Mouse (Mus musculus): ENCODE results near the gene C130032M10Rik.

Gene C130032M10Rik

DNA sequence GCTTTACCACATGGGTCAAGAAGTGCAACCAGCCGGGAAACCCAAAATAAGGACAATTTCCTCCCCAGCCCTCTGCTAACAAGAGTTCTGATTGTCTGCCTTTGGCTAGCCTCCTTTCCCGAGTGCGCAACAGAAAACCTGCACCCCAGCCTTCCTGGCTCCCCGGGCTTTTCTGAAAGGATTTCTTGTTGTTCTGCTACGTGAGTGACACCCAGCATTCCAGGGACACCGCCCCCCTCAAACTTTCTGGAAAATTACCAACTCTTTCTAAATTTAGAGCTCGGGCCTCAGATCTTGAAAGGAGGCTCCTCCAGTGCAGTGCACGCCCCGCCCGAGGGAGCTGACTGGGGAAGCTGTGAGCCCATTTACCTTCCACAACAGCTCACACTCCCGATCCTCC, at the start of gene C130032M10Rik:
TSS of gene C130032M10Rik (plus strand) at position 334 of the 400 bp plus-strand sequence.
- DNase-seq = no peak

DNA sequence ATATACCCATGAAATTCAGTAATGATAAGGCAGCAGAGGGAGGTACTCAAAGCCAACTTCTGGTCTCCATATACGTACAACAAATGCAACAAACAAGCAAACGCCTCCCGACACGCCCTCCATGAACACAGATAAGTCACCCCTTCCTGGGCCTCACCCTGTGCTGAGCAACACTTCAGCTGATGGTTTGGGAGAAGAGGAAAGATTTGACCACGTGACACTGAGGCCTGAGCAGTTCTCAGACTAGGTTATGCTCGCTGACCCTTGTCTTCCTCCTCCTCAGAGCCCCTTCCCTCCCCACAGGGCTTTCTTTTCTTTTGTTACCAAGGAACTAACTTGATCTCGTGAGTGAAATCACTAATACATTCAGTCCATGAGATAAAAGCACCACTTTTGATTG, 48.6 kb upstream of the C130032M10Rik start:
- no peak for DNase-seq

DNA sequence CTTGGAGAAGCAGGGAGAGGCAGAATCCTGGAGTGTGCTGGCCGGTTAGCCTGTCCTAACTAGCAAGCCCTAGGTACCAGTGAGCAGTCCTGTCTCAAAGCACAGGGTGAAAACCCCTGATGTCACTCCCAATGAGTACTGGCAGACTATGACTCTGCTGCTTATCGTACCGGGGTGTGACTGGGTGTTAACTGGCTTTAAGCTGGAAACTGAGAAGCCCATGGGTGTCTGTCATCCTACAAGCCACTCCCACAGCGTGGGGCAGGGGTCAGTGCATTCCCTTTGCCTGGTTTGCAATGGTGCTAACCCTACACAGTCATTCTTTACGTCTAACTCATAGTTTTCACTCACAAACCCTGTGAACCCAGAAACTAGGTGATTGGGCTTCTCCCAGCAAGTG, 47.3 kb upstream of the C130032M10Rik start:
- no peak for DNase-seq

DNA sequence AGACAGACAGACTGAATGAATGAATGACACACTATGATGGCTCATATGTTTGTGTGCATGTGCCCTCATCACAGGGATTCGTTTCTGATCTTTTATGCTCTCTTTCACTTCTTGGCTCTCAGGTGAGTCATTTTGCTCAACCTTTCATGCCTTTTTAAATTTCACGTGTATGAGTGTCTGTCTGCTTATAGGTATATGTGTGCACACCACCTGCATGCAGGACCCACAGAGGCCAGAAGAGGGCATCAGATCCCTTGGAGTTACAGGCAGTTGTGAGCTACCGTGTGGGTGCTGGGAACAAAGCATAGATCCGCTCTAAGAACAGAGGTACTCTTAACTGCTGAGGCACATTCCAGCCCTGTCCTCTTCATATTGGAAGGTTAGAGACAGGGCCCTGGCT, 46.8 kb upstream of the C130032M10Rik start:
- no peak for DNase-seq

DNA sequence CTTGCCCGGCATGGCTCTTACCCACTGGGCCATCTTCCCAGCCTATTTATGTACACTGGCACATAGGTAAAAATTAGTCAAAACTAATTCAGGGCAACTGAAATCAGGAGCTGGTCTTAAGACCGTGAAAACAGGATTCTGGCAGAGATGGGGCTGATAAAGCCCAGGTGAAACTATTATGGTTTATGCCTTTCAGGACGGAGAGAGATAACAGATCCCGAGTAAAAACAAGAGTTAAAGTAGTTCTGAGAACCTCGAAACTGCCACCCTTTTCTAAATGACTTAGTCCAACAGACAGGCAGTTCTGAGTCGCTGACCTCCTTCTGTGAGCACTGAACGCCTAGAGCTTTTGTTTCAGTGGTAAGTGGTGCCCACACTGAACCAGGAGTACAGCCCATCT, 43.6 kb upstream of the C130032M10Rik start:
- no peak for DNase-seq

DNA sequence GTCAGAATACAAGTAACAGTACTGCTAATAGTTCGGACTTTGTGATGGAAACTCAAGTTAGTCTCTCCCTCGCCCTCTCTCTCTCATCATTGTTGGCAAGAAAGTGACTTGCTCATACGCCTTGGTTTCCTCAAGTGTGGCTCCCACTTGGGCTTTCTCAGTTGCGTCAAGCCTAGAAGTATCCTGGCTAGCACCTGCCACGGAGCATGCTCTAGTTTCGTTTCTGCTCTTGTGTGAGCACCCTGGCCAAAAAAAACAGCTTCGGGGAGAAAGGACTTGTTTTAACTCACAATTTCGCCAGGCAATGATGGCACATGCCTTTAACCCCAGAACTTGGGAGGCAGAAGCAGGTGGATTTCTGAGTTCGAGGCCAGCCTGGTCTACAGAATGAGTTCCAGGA, 38.5 kb upstream of the C130032M10Rik start:
- DNase-seq = no peak

DNA sequence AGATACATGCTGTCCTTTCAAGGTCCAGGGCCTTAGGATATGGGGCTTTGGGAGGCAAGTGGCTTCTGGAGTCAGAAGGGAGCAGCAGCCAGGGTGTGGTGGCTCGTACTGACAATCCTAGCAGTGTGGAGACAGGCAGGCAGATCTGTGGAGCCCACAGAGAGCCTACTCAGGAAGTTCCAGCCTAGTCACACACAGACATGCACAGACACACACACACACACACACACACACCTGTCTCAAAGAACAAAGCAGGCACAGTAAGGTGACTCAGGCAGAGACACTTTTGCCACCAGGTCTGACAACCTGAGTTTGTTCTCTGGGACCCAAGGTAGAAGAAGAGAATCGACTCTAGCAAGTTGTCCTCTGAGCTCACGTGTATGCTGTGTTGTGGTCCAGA, 34.6 kb upstream of the C130032M10Rik start:
- no peak for DNase-seq

DNA sequence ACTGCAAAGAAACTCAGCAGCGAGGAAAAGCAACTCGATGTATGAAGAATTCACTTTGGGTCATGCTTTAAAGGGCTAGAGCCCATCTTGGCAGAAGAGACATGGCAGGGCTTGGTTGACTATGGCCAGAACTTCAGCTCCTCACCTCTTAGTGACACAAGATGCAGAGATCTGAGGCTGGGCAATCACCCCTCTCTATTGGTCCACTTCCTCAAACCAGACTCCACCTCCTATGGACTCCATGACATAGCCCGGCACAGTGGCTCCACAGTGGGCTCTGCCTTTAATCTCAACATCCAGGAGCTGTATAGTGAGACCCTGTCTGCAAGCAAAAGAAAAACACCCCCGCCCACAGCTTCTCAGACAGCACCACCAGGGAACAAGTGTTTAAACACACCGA, 30.7 kb upstream of the C130032M10Rik start:
- DNase-seq = no peak

DNA sequence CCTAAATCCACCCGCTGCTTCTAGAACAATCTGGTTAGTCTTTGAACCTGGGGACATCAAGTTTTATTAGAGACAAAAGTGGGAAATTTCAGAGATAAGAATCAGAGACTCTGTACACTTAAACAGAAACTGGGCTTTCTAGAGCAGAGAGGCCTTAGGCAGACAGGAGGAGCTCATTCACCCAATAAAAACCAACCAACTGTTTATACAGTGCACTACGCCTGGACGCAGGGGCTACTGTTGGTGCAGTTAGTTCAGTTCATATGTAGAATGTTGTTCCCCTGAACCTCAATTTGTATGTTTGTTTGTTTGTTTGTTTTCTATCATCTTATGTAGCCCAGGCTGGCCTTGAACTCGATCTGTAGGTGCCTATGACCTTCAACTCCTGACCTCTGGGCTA, 28.7 kb upstream of the C130032M10Rik start:
- DNase-seq = no peak

DNA sequence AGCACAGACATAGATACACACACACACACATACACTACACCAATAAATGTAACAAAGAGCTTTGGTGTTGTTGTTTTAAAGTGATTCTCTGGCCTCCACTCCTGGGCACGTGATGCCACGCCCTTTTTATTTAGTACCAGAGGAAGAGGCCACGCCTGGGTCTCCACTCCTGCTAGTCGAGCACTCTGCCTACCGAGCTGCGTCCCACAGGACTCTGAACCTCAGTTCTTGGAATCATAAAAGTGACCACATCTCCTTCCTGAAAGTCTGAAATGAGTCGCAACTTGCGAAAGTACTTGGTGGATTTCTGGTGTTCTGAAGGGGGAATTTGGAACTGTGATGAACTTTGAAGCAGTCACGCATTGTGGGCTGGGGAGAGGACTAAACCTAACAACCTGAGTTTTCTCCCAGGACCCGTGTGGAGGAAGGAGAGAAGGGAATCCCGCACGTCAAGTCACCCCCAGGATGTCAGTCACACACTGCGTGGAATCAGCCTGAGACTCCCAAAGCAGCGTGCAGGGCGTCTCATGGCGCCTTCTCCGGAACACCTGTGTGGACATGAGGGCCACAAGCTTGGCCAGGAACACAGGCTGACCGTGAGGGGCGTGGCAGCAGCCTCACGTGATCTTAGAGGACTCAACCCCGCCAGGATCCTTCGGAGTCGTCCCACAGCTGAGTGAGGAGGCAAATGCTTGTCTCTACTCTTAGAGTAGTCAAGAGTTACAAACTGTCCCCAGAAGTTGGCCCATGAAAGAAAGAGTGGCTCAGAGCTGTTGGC, 27.8 kb upstream of the C130032M10Rik start:
- DNase-seq = no peak

DNA sequence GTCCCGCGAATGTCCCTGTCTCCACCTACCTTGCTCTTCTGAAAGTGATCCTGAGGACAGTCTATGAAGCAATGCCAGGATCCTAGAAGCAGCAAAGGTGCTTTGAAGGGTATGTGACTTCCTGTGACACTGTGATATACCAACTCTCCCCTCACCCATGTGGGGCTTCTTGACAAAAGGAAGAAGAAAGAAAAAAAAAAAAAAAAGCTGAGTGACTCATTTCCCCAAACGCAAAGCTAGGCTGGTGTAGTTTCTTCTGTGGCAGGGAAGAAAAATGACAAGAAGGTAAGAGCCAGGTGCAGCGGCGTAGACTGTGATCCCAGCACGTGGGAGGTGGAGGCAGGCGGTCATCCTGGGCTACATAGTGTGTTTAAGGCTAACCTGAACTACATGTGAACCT, 19.0 kb upstream of the C130032M10Rik start:
- no peak for DNase-seq

DNA sequence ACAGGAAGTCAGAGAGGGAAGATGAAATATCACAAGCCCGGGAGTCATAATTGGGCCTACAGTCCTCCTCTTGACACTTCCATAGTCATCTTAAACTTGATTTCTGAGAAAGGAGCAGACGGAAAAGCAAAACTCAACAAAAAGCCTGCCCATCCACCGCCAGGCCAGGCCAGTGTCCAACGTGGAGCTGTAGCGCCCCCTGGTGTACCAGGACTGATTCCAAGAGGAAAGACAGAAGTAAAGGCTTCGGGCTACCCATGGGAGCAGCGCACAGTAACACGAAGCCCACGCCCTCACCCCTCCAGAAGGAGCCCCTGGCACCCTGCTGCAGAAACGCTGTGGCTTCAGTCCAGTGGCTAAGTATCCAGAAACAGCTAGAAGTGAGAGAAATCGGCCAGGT, 17.3 kb upstream of the C130032M10Rik start:
- DNase-seq = peak; percentile 89

DNA sequence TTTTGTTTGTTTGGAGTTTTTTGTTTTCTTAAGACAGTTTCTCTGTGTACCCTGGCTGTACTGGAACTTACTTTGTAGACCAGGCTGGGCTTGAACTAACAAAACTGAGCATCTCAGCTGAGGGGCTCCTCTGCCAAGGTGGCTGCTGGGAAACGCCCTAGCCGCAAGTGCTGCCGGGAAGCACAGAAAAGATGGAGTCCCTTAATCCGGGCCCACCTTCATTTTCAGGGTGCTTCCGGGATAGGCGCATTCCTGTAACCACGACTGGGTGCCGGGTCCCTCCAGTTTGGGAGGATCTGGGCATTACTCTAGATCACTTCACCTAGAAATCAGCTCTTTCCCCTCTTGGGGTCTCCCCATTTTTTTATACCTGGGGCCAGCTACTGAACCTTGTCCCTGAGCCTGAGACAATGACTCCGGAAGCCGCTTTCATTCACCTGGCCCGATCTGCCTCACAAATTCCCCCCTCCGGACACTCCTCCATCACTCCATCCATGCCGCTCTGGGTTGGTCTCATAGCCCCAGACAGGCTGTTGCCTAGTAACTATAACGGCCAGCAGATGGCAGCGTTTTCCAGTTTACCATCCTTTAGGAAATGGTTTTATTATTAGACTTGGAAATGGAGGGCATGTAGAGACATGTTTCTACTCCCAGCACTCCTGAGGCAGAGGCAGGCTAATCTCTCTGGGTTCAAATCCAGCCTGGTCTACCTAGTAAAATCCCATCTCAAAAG, 15.5 kb upstream of the C130032M10Rik start:
- peak; percentile 84 for DNase-seq

DNA sequence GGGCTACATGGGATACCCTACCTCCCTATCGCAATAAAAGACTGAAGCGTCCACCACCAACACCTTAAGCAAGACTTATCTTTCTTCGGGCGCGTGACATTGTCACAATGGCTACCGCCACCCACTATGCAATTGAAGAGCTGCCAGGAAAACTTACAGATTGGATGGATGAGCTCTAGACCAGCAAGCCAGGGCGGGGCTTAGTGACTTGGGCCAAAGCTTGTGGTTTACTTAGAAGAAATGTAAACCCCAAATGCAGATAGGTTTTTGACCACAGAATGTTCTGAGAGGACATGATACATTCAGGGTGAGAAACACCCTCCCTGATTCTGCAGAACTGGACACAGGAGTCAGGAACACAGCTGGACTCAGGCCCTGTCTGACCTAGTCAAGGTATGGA, 14.4 kb upstream of the C130032M10Rik start:
- no peak for DNase-seq

DNA sequence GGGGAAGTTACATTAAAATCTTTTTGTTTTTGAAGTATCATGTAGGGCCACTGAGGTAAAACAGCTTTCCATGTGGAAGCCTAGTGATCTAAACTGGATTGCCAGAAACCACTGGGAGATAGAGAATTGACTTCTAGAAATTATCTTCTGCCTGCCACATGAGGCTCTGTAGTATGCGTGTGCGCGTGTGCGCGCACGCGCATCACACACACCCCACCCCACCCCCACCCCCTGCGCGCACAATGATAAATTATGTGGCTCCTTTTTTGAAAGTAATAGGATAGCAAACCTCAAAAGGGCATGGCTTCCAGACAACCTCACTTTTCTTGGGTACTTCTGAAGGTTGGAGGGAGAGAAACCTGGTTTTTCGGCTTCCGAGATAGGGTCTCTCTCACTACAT, 13.6 kb upstream of the C130032M10Rik start:
- no peak for DNase-seq

DNA sequence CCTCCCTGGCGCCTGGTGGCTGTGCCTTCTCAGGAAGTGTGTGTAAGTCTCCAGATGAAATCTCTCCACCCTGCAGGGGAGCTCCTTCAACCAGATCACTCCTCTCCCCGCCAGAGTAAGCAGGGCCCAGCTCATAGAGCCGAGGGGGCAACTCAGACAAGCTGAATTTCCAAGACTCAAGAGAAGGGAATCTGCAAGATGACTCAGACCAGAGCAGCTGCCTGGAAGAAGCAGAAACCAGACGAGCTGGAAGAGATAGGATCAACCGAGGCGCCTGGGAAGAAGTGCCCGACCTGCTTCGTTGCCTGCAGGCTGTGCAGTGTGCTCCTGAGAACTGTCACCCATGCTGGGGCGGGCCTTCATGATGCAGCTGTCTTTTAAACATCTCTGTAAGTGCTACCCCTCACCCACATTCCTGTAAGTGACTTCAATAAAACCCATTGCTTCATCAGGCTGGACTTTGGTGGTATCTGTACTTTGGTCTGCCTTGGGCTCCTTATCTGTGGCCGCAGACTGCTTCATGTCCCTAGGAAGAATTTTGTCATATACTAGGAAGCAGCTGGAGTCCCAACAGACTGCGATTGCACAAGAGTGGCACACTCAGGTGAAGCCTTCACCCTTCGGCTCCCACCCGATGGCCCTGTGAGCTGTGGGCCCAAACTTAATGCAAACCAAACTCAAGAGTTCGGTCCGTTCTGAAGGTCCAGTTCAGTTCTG, 12.6 kb upstream of the C130032M10Rik start:
- no peak for DNase-seq

DNA sequence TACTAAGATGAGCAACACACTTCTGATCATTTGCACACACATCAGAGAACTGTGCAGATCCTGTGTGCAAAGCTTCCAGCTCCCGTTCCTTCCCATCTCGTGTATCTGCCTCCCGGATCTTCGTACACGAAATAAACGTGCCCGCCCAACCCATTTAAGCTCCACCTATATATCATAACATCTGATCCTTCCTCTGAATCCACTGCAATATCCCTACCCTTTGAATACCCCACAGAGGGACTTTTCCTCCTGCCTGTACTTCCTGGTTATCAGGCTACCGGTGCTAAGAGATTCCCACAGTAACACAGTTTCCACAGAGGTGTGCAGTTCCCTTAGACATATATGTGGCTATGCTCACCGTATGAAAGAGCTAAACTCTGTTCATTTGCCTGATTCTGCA, 10.7 kb upstream of the C130032M10Rik start, which contains the start of gene Ccr4:
TSS of gene Ccr4 (minus strand) at position 101 of the 400 bp plus-strand sequence.
- DNase-seq = no peak

DNA sequence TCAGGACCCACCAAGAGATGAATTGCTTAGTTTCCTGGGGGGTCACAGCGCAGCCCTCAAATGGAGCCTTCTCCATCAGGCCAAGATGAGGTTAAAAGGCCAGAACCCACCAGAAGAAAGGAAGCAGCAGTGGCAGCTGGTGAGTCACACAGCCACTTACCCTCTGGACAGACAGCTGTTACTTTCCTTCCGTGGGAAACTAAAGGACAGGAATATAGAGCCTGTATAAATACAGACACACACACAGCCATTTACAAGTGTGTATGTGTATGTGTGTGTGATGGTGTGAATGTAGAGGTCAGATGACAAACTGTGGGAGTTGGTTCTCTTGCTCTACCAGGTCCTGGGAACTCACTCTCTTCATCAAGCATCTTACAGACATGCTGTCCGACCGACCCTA, 8.9 kb upstream of the C130032M10Rik start:
- no peak for DNase-seq

DNA sequence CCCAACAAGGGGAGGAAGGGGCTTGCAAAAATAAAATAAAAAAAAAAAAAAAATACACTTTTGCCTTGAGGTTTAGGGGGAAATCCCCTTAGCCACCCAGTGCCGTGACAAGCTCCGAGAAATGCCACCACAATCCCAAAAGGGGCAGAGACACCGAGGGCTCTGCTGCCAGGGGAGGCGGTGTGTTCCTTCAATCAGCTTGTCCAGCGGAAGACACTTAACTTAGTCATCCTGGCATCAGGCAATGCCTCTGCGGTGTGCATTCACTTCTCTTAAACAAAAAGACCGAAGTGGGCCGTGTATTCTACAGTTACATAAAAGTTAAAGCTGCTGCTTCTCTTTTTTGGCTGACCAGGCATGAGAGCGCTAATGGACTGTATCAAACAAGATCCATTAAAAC, 8.1 kb upstream of the C130032M10Rik start:
- no peak for DNase-seq

DNA sequence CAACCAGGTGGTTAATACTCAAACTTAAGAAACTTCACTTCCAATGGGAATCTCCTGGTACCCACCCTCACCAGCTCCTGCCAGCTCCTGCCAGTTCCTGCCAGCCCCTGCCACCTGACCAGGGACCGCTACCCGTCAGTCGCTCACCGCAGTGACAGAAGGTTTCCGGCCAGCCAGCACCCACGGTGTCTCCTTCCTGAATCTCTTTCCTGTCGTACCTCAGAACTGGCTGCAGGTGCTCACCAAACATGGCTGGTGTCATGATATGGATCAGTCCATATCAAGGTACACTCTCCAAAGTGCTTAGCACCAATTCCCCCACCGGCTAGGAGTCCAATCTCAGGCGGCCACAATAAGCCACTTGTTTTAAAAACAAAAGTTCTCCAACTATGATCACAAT, 5.7 kb upstream of the C130032M10Rik start:
- no peak for DNase-seq

DNA sequence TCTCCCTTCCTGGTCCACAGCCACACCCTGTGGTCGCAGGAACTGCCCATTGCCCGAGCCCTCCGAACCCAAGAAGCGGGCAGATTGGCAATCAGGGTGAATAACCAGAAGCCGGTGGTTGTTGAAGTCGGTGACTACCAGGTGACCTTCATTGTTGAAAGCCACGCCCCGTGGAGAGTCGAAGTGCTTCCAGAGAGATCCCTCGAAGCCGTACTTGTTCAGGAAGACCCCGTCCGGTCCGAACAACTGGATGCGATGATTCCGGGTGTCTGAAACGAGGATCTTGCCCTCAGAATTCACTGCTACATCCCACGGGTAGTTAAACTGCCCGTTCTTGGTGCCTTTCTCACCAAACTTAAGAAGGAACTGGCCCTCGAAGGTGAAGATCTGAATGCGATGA, 2.7 kb upstream of the C130032M10Rik start:
- DNase-seq = no peak

DNA sequence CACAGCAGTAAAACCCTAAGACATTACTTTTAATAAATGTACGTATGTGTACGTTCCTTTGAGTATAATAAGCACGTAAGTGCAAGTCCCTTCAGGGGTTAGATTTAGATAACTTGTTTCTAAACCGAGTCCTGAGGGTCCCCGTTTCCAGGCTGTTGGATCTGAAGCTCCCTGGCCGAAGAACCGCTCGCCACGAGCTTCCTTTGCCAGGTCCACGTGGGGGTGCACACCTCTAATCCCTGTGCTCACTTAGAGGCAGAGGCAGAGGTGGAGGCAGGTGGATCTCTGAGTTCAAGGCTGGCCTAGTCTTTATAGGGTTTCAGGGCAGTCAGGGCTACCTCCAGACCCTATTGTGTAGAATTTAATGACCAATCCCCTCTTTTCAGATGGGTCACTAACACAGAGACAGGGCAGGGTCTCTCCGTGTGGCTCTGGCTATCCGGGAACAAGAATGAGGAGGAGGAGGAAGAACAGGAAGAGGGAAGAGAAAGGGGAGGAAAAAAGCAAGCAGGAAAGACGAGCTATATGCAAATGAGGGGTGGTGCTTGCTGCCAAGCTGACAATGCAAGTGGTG, 2.5 kb downstream of the C130032M10Rik start:
- DNase-seq = no peak

DNA sequence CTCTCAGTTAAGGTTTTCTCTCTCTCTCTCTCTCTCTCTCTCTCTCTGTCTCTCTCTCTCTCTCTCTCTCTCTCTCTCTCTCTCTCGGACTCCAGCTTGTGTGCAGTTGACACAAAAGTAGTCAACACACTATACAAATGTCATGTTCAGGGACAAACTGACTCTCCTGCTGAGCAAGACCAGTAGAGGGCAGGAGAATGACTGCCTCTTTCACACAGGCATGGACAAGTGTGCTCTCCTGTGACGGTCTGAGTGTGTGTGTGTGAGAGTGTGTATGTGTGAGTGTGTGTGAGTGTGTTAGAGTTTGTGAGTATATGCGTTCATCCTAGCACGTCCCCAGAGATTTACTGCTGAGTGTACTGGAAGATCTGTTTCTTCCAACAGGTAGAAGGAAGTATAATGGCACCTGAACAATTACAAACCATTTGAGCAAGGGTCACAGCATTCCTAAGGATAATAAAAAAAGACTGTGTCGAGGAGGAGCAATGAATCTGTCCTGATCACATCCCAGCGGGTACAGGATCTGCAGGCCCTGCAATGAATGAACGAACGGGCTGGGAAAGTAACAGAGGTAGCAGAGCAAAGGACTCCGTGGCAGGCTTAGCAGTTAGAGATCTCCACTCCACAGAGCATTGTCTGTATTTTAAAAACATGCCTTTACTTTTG, 3.4 kb downstream of the C130032M10Rik start:
- DNase-seq = no peak
